Mouse (Mus musculus) stomach, postnatal 0 days (tissue): ENCODE measurements around the gene Rad51b. TPM values are rescaled to one million over a fixed set of nuclear protein-coding genes. Genes with fewer than 3 reads are reported as not detected.

Experiments
- ATAC-seq: fragments of 200-750 bp; cut with Nextera tagmentation; 2 replicates; pipeline ENCODE4 v1.8.0; 2017; ENCODE audit not compliant: low FRiP score, low TSS enrichment
- DNase-seq: peaks from one replicate; pipeline ENCODE4 v3.0.0-alpha.2; 2016; ENCODE audit warnings: low spot score
- H3K27ac ChIP-seq: fragments of 300-500 bp; sonication (generic); replicated peaks from 2 replicates; pipeline ENCODE4 v1.5.1; 2014; ENCODE audit warnings: mild to moderate bottlenecking, control low read depth
- H3K27me3 ChIP-seq: fragments of 300-500 bp; sonication (generic); 2 replicates; pipeline ENCODE4 v1.6.1; 2014; ENCODE audit warnings: low read length; ENCODE audit not compliant: control insufficient read depth, insufficient read depth
- H3K36me3 ChIP-seq: fragments of 300-500 bp; sonication (generic); 2 replicates; pipeline ENCODE4 v1.6.1; 2014; ENCODE audit warnings: low read length, mixed read lengths; ENCODE audit not compliant: control insufficient read depth, insufficient read depth
- H3K4me1 ChIP-seq: fragments of 300-500 bp; sonication (generic); replicated peaks from 2 replicates; pipeline ENCODE4 v1.6.1; 2014; ENCODE audit warnings: antibody characterized with exemption; ENCODE audit not compliant: control insufficient read depth, insufficient read depth
- H3K4me2 ChIP-seq: fragments of 300-500 bp; sonication (generic); replicated peaks from 2 replicates; pipeline ENCODE4 v1.6.1; 2014; ENCODE audit warnings: low read depth, mild to moderate bottlenecking, control low read depth, moderate library complexity
- H3K4me3 ChIP-seq: fragments of 300-500 bp; sonication (generic); 2 replicates; pipeline ENCODE4 v1.5.1; 2014; ENCODE audit warnings: low read depth, low read length, control low read depth
- H3K9ac ChIP-seq: fragments of 300-500 bp; sonication (generic); 2 replicates; pipeline ENCODE4 v1.6.1; 2014; ENCODE audit warnings: mild to moderate bottlenecking, low read length, control low read depth, mixed read lengths
- H3K9me3 ChIP-seq: fragments of 300-500 bp; sonication (generic); 2 replicates; pipeline ENCODE4 v1.6.1; 2016; ENCODE audit warnings: low read length; ENCODE audit not compliant: control insufficient read depth
- CTCF ChIP-seq: IDR thresholded peaks from 2 replicates; pipeline ENCODE4 v1.5.1; 2016; ENCODE audit warnings: antibody characterized with exemption, low read depth, mild to moderate bottlenecking, moderate library complexity
- EP300 ChIP-seq: optimal IDR thresholded peaks from 2 replicates; pipeline ENCODE3; 2016; ENCODE audit warnings: antibody characterized with exemption
- WGBS: fragments of 180-500 bp; shearing (Covaris S2); extraction: QIAGEN DNeasy Blood & Tissue Kit; methylation state at CpG from one replicate; pipeline ENCODE4 v1.1.7; 2014; 5-methylcytosine and 5-hydroxymethylcytosine counted together
- polyA plus RNA-seq: library from polyadenylated mRNA; unstranded; fragments of >200 nt; fragmentation: Nextera tagmentation; extraction: Ambion mirVana; gene quantifications from 2 replicates; pipeline ENCODE4 v1.2.1, GENCODE M21; 2015

The Rad51b gene
- polyA plus RNA-seq, 1 experiment from 2014 or later: 2.0 TPM

GRCm38 (mm10) chr12:79735882-79736281, 438.8 kb downstream of the Rad51b start:
- Histone ChIP-seq H3K36me3 (no peaks in the 10 kb centered on the region), H3K4me1 (no peaks in the 10 kb centered on the region), H3K4me3 (no peak overlapping the region), H3K9ac (no peak overlapping the region), H3K4me2 (no peak overlapping the region), H3K9me3 (no peaks in the 10 kb centered on the region), H3K27ac (no peak overlapping the region; the same call in 1 of the 2 replicates), H3K27me3 (no peaks in the 10 kb centered on the region)
- ATAC-seq: no peak
- TF ChIP-seq EP300 (no peak), CTCF (no peak)
- no peak for DNase-seq
- 72% methylated on average over 4 of the region's 4 CpGs for WGBS

- DNase-seq: no peak
- no peak for ATAC-seq
- TF ChIP-seq CTCF: no peak
Measured at GRCm38 (mm10) chr12:79738700-79739099, 441.6 kb downstream of the Rad51b start.

GRCm38 (mm10) chr12:79739918-79740639, 443.0 kb downstream of the Rad51b start:
- no peak overlapping the region for H3K9ac ChIP-seq
- ATAC-seq (no peak), DNase-seq (no peak)
- no peak overlapping the region for H3K4me3 ChIP-seq
- WGBS: 93% methylated on average over 11 of the region's 11 CpGs
- H3K4me1 ChIP-seq: peaks cover 4% of the 10 kb centered on the region; the same call in 1 of the 2 replicates
- H3K27ac ChIP-seq: no peak overlapping the region
- TF ChIP-seq EP300 (no peak), CTCF (no peak)
- H3K27me3 ChIP-seq: no peaks in the 10 kb centered on the region
- H3K9me3 ChIP-seq: no peaks in the 10 kb centered on the region
- no peaks in the 10 kb centered on the region for H3K36me3 ChIP-seq
- H3K4me2 ChIP-seq: no peak overlapping the region

More at GRCm38 (mm10) chr12:79738700-79739099, 441.6 kb downstream of the Rad51b start:
- peaks cover 4% of the 10 kb centered on the region; the same call in 1 of the 2 replicates for H3K4me1 ChIP-seq
- H3K4me3 ChIP-seq: no peak overlapping the region
- no peak overlapping the region for H3K27ac ChIP-seq
- no peak overlapping the region for H3K9ac ChIP-seq
- H3K9me3 ChIP-seq: no peaks in the 10 kb centered on the region
- H3K4me2 ChIP-seq: no peak overlapping the region
- H3K27me3 ChIP-seq: no peaks in the 10 kb centered on the region
- H3K36me3 ChIP-seq: no peaks in the 10 kb centered on the region

GRCm38 (mm10) chr12:79742211-79742610, 445.1 kb downstream of the Rad51b start:
- ATAC-seq (no peak), DNase-seq (no peak)
- no peaks in the 10 kb centered on the region for H3K27me3 ChIP-seq
- no peak overlapping the region for H3K4me2 ChIP-seq
- no peak overlapping the region for H3K9ac ChIP-seq
- H3K4me1 ChIP-seq: peaks cover 4% of the 10 kb centered on the region
- TF ChIP-seq CTCF (no peak), EP300 (no peak)
- no peak overlapping the region for H3K27ac ChIP-seq
- WGBS: 52% methylated on average over 7 of the region's 7 CpGs
- no peaks in the 10 kb centered on the region for H3K36me3 ChIP-seq
- H3K9me3 ChIP-seq: no peaks in the 10 kb centered on the region
- H3K4me3 ChIP-seq: no peak overlapping the region

- H3K27ac ChIP-seq: no peak overlapping the region
- H3K36me3 ChIP-seq: no peaks in the 10 kb centered on the region
- H3K9me3 ChIP-seq: no peaks in the 10 kb centered on the region
- WGBS: 56% methylated on average over 6 of the region's 6 CpGs
- peaks cover 4% of the 10 kb centered on the region for H3K4me1 ChIP-seq
- no peak overlapping the region for H3K9ac ChIP-seq
- DNase-seq (no peak), ATAC-seq (no peak)
- no peak overlapping the region for H3K4me3 ChIP-seq
- TF ChIP-seq EP300: no peak
- TF ChIP-seq CTCF: no peak
- H3K4me2 ChIP-seq: no peak overlapping the region
- no peaks in the 10 kb centered on the region for H3K27me3 ChIP-seq
Measured at GRCm38 (mm10) chr12:79744131-79744530, 447.0 kb downstream of the Rad51b start.

- Histone ChIP-seq H3K4me1 (peaks cover 9% of the 10 kb centered on the region), H3K4me2 (no peak overlapping the region), H3K4me3 (no peak overlapping the region), H3K36me3 (no peaks in the 10 kb centered on the region), H3K27ac (peak overlapping the region; percentile 20; the same call in 1 of the 2 replicates), H3K9me3 (no peaks in the 10 kb centered on the region), H3K27me3 (no peaks in the 10 kb centered on the region), H3K9ac (no peak overlapping the region)
- TF ChIP-seq EP300 (no peak), CTCF (0 out of 2 replicates have a peak, but pooled peaks have one; percentile 3)
- ATAC-seq (no peak), DNase-seq (no peak)
- WGBS: 66% methylated on average over 5 of the region's 5 CpGs
Measured at GRCm38 (mm10) chr12:79745225-79745624, 448.1 kb downstream of the Rad51b start.
